Mouse (Mus musculus) CD4-positive, CD25-positive, alpha-beta regulatory T cell, adult 4 months (primary cell): ENCODE results near the gene Cpne4. TPM values are rescaled to one million over a fixed set of nuclear protein-coding genes. Genes with fewer than 3 reads are reported as not detected.

ENCODE experiments used
- ATAC-seq: one replicate; pipeline ENCODE4 v1.8.0; 2017
- polyA plus RNA-seq, 2 experiments: library from polyadenylated mRNA; unstranded; fragments of 100-300 nt; shearing (Covaris generic); gene quantifications; one replicate each; pipeline ENCODE4 v1.2.1; 2017

Cpne4 gene
- polyA plus RNA-seq, 2 experiments from 2014 or later = not detected

DNA sequence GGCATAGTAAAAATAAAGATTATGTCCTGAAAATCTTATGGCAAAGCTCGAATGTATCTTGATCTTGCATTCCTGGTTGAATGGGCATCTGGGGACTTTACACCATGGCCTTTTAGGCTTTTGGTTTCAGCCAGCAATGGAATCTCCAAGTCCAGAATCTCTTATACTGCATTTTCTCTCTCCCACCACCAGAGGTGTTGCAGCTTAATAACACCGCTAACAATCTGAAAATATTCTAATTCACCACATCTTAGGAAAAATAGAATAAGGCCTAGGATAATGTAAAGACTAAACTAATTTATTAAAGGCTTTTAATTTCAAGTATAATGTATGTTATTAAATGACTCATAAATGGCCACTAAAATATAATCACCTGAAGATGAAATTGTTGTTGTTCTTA, 503.2 kb downstream of the Cpne4 start:
- no peak for ATAC-seq

DNA sequence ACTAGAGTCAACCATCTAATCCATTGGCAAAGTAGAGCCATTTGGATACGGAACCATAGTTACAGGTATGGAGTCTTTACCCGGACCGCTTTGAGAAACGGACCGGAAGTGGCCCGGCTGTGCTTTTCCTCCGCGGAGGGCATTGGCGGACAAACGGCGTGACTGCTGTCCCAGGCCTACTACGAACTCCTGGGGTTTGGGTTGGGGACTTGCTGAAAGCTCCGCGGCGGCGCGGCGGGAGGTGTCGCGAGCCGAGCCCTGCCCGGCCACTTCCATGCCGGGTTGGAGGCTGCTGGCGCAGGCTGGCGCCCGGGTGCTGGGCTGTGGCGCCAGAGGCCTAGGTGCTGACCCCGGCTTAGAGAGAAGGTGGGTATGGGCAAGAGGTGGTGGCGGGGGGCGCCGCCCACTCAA, 506.1 kb downstream of the Cpne4 start, which contains the start of gene Mrpl3:
Gene Mrpl3 (plus strand): TSS at position 93 of the 411 bp plus-strand sequence.
- ATAC-seq = peak; percentile 86

DNA sequence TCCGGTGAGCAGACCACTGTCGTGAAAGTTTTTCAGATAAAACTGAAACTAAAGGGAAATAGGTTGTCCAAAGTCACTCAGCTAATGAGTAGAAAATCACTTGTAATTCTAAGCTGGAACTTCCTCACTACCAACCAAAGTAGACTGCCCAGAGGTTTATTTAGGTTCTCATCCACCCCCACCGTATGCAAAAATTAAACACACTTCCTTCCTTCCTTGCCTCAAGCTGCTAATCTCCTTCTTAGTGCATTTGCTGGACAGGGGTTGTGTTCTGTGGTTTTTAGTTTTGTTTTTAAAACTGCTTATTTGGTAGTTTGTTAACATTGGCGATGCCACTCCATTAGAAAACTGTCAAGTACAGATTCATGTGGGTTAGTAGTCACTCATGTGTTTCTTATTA, 506.7 kb downstream of the Cpne4 start:
- ATAC-seq = no peak

DNA sequence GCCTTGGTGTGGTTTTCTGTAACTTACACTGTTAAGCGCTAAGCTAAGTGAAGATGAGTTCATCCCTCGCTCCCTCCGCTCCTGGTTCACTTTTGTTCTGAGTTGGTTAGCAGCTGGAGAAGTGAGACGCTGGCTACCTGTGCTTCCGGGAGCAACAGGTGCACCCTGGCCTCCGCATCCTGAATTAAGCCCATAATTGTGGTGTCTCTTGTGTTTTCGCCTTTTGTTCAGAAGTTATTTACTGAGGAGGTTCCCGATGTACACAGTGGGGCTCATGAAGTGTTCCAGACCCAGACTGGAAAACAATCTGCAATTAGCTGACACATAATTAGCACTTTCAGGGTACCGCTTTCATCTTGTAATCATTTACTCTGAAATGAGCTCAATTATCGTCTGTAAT, 522.0 kb downstream of the Cpne4 start:
- ATAC-seq = no peak

DNA sequence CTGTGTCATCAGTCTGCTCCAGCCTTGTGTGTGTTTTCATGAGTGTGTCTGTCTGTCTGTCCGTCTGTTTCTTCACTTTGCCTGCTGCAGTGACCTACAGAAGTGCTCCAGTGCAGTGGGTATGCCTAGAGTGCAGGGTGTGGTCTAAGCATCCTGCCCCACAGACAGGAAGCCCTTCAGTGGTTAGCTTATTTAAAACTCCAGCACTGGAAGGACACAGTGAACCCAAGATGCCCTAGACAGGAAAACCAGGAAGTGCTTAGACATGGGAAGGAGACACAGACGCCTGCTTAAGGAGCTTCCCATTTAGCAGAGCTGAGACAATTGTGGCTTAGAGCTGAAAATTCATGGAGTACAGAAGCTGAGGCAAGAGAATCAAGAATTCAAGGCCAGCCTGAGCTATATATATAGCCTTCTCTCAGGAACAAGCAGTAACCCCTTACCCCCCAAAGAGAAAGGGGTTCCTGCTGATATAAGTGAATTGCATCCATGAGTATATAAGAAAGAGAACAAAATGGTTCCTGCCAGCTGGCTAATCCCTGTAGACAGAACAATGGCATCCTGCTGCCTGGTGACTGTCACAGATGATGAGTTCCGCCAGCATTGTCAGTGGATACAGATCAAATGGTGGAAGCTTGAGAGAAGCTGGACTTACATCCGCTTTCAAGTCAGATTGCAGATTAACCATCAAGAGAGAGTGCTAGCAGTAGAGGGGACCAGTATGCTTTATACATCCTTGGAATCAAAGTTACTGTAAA, 526.1 kb downstream of the Cpne4 start:
- ATAC-seq = no peak

DNA sequence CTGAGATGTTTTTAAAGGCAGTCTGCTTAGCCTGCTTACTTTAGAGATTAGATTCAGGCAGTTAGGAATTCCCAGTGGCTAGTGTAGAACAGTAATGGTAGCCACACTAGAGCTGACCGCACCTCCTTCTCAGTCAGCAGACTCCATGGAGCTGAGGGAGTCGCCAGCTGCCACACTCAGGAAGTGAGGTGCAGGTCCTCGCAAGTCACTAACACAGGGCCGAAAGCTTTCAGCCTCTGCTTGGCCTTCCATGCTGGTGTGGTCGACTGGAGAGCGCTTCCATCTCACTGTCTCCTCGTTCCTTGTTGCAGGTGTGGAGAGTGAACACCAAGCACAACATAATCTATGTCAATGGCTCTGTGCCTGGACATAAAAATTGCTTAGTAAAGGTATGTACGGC, 527.8 kb downstream of the Cpne4 start:
- no peak for ATAC-seq

DNA sequence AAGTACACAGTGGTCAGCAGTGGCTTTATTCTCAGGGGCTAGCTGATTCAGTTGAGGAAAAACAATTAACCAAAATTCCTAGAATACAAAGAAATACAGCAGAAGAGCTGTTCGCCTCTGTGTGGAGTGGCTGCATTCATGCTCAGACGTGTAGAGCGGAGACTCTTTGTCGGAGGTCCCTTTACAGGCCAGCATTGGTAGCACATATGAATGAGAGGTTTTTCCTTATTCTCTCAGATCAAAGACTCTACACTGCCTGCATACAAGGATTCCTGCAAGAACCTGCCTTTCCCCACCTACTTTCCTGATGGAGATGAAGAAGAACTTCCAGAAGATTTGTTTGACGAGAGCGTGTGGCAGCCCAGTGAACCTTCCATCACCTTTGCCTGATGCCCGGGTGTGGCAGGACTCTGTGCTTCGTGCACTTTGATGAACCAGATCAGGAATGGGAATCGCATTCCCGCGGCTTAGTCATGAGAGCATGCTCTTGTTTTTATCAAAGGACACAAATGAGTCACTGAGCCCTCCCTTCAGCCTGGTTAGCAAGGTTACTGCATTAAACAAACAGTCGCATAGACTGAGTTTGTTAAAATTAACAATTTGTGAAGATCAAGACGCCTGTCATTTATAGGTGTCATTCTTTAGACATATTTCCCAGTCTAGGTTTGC, 529.8 kb downstream of the Cpne4 start:
- no peak for ATAC-seq

DNA sequence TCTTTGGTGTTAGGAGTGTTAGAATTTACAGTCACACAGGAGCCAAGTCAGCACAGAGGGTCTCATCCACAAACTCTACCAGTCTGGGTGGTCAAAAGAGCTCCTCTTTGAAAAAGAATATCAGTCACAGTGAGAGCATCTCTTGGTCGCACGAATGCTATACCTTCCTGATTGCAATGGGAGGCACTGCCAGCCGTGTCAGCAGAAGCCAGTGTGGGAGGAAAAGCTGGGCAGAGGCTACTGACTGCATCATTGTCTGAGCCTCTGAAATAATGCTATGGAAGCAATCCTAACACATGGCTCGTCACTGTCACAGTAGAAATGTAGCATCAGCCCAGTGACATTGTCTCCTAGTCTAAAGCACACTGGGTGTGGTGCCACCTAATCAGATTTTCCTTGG, 531.4 kb downstream of the Cpne4 start:
- no peak for ATAC-seq

DNA sequence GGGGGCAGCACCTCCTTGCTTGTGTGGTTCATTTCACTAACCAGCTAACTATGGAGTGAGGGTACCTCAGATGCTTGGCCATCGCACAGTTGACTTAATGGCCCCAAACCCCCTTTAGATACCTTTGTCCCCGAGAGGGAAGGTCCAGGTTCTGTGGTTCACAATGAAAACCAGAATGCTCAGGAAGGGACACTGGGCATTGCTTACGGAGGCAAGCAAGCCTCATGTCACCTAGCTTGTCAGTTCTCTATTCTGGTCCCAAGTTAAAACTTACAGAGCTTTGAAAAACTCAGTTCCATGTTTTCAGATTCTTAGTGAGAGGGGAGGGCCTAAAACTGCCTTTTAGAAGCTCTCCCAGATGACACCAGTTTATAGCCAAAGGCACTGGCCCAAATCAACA, 533.2 kb downstream of the Cpne4 start:
- no peak for ATAC-seq

Other genes with a start within 250 kb of the Cpne4 start
- gene Acpp, start 209.5 kb upstream of the Cpne4 start, polyA plus RNA-seq = 1 to 10 TPM; 2.1 to 4.6 TPM